Mouse (Mus musculus): Measurements from ENCODE around the gene Fbxo40.

GRCm38 (mm10) chr16:36925351-36925750 lies 64.9 kb downstream of the Fbxo40 start:
- no peak for TF ChIP-seq POLR2A (IDR thresholded peaks at IDR 0.05; ENCODE audit: low read depth, low read length)
- no peak for TF ChIP-seq CTCF (IDR thresholded peaks at IDR 0.05; ENCODE audit: extremely low read depth, insufficient read length, insufficient replicate concordance, low read depth, low read length)

All from small intestine, adult 2 months (tissue).